Mouse (Mus musculus) liver, adult (tissue): Measurements from ENCODE around the gene Gpc5.

Experiments
- GATA4 ChIP-seq: IDR thresholded peaks from 2 replicates; pipeline ENCODE4 v1.6.1; 2014; ENCODE audit warnings: mild to moderate bottlenecking, low read length; ENCODE audit not compliant: insufficient replicate concordance

Gene Gpc5

DNA sequence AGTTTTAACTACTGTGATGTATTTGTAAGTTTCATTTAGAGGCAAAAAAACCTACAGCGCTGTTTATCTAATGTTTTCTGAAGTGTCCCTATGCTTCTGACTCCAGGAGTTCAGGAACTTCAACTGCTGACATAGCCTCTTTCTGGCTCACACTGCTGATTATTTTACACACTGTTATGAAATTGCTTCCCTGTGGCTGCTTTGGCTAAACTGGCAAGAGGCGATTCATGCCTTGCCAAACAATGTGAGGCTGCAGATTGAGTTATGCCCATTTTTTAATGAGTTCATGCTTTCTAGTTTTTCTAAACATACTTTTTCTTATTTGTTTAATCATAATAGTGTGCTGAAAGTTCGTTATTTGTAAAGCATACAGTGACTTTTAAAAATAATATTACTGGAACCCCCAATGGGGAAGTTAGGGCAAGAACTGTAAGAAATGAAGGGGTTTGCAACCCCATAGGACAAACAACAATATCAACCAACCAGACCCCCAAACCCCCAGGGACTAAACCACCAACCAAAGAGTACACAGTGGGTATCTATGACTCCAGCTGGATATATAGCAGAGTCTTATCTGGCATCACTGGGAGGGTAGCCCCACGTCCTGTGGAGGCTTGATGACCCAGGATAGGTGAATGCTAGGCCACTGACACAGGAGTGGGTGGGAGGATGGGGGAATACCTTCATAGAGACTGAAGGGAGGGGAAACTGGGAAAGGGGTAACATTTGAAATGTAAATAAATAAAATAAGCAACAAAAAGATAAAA is 454.7 kb downstream of the Gpc5 start:
- no peak for TF ChIP-seq GATA4

DNA sequence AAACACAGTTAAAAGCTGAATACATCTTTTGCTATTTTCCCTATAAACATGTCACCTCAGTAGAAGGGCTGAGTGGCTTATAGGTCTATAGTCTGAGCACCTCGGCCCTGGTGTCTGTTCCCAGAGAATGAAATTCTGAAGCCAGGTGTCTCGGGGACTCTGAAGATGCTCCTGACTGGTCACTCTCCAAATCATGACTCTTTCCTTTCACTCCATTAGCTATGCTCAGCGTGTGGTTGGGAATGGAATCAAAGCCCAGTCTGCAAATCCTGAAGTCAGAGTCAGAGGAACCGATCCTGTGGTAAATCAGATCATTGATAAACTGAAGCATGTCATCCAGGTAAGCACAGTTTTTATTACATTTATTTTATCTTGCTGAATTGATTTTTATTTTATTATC is 460.0 kb downstream of the Gpc5 start:
- no peak for TF ChIP-seq GATA4

DNA sequence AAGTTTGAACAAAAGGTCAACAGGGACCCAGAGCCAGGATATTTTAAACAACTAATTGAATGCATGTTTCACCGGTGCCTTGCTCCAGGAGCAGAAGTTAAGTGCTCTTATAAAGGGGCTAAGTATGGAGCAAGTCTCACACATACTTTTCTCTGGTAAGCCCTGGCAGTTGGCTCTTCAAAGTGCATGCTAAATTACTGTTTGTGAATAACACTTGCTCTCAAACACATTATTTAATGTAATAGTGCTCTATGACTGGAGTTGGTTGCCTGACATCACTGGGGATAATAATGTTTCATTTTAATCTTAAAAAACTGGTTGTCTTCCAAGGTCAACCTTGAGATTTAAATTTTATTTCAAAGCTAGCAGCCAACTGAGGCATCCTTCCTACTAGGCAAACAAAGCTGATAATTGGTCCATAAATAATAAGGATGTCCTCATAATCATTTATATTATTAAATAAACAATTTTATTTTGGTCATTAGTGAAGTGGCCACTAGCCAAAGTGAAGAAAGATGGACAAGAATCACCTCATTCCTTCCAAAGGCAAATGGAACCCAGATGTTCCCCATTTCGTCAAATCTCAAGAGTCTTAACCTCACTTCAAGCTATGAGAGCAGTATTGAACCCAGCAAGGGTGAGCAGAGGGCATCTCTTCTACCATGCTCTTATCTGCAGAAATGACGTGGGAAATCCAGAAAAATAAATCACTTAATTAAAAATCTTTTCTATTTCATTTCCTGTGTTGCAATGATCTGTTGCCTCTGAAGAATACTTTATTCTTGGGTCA is 488.6 kb downstream of the Gpc5 start:
- TF ChIP-seq GATA4: no peak

DNA sequence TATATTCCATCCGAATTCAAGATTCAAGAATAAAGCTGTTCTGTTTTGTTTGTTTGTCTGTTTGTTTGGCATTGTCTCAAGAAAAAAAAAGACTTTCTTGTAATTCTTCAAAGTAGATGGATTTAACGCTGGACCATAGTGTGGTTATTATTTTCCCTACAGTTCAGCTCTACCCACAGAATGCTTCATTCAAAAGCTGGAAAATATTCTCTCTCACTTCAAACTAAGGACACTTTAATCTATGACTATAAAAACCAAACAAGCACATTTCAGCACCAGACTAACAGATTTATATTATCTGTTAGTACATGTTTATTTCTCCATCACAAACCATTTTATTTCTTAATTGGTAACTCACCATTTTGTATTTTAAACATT is 489.2 kb downstream of the Gpc5 start:
- no peak for TF ChIP-seq GATA4

DNA sequence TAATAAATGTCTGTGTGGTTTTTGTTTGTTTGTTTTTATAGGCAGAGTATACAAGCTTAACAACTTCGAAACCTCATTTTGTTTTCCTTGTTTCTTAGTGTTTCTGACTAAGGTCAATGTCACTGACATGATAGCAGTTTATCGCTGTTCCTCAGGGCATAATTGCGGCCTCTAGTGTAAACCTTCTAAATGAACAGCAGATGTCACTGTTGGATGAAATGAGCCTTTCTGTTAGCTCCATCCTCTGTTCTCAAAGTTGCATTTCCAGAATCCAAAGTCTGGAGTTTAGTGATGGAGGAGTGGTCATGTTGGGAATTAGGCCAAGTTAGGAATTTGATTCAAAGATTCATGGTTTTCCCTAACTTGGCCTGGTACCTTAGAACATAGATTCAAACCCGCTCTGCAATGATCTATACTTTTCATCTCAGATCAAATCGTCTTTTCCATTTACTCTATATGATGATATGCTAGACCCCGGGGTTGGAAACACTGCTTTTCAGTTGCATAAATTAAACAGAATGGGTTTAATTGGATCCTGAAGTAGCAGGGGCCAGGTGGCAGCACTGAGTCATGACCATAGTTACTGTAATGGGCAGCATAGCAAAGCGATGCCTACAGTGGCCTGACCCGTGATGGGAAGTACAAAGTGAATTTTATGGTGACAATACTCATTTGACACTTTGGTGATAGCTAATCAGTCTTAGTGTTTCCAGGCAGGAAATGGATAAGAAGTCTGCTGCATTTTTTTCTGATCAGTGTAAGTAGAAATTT is 508.4 kb downstream of the Gpc5 start:
- no peak for TF ChIP-seq GATA4

DNA sequence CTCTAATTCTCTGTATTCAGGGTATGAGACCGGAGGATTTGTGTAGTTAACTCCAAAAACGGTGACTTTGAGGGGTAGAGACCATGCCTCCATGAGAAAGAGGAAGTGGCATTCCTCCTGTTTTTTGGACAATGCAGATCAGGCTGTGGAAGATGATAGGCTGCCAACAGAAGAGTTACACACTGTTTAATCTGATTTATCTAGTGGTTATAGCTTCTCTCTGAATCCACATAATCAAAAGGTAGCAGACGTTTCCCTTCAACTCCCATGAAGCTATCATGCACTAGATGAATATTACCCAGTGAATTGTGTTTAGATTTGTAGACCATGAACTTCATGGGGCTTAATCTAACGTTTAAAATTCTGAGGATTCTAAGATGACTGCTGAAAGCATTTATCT is 522.1 kb downstream of the Gpc5 start:
- TF ChIP-seq GATA4: no peak

DNA sequence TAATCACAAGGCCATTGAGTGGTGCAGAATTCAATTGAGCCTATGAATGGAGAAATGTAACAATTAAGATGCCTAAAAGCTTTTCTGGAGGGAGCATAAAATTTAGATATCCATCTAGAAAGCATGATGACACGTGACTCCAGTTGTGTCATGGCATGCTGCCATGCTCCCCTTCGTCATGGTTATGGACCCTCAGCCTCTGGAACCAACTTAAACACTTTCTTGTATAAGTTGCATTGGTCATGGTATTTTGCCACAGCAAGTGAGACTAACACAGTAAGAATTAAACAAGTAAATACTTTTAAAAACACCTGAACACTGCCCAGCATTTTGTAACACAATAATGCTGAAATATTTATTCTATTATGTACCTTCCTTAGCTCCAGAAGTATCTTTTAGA is 524.3 kb downstream of the Gpc5 start:
- no peak for TF ChIP-seq GATA4

DNA sequence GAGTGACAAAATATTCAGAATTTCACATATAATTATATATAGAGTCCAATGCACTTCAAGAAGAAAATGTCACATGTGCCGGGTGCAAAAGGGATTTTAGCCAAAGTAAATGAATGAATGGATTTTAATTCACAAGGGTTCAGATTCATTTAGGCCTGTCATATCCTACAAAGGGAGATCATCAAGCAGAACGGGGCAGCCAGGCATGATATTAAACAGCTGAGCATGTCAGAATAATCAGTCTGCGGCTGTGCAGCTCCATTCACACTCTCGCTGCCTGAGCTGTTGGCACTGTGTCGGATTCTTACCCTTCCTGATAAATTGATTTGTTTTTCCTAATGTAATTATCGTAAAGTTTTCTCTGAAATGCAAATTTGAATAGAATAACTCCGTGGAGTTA is 524.8 kb downstream of the Gpc5 start:
- TF ChIP-seq GATA4: no peak

DNA sequence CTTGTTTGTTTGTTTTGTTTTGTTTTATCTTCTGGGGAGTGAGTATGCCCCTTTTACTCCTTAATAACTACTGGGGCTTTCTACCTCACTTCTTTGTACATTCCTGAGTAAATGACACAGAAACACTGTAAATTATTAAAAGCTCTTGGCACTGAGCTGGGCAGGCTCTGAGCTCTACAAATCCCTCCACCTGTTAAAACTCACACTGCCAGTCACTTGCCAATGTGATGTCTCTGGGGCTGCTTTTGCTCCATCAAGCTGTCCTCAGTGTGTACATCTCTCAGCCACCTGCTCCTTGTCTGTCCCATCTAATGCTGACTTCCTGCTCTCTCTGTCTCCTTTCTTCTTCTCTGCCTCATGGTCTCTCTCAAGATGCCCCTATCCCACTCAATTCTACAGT is 528.5 kb downstream of the Gpc5 start:
- TF ChIP-seq GATA4: no peak

DNA sequence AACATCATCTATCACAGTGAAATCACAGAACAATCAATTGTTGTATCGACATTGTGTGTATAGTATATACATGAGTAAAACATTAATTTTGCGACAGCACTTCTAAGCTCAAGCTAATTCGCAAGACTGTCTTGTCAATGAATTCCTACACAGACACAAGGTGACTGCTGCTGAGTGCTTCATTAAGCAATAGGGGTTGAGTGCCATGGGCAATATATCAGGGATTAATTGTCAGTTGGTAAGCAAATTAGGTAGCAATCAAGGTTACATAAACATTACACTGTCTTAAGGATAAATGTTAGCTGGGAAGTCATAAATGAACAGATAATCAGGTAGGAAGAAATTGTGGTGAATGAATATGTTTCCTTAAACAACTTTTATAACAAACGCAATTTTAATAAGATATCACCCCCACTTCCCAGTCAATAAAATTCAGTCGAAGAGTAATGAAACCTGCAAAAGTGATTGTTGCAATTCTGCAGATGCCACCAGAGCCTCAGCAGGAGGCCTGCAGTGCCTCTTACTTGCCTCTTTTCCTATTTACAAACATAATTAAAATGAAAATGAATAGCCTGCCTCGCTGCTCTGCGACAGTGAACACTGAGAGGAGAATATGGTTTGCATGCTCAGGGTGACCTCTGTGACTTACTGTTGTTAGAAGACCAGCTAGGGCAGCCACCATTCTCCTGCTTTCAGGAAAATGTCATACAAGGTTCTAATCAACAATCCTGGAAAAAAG is 539.3 kb downstream of the Gpc5 start:
- no peak for TF ChIP-seq GATA4

DNA sequence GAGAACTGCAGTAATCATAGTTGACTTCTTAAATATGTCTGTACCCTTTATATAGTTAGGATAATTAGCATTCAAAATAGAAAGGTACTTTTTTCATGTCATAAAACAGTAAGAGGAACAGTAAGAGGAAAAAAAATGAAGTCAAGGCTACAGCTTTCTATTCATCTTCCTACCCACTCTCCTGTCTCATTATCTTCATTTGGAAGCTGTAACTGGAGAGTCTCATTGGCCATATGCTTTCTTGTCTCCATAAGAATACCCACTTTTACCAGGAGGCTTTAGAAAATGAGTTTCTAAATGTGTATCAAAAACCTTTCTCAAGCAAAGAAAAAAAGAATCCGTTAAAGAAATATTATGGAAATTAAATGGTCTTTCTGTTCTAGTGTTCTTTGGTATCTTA is 541.3 kb downstream of the Gpc5 start:
- TF ChIP-seq GATA4: no peak

DNA sequence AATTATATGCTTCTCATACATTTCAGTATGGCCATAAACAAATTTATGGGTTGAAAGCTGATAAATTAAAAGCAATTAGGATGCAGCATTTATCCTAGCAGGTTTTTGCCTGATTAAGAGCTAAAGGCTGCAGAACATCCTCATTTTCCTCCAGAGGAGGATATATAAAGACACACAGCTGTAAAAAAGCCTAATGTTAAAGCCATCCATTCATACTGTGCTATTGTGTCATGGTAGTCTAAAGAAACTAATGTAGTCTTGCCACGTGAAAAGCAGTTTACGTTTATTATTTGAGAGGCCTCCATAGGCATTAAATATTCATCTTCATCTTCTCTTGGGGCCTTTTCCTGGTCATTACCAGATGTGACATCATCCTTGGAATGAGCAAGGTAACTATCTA is 587.9 kb downstream of the Gpc5 start:
- no peak for TF ChIP-seq GATA4

DNA sequence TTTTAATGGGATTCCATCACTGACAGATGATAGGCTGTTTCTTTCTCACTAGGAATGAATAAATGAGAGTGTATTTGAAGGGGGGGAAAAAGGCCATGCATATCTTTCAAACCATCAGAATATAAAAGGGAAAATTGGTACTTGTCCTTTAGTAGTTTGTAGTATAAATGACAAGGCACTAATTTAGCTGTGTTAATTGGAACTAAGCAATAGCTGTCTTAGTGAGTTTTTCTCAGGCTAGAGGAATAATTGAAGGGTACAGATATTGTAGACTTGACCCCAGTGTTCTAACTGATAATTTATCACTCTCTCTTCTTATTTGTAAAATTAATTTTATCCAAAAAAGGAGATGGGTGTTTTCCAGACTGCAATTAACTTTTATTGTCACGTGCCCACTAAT is 654.0 kb downstream of the Gpc5 start:
- no peak for TF ChIP-seq GATA4

DNA sequence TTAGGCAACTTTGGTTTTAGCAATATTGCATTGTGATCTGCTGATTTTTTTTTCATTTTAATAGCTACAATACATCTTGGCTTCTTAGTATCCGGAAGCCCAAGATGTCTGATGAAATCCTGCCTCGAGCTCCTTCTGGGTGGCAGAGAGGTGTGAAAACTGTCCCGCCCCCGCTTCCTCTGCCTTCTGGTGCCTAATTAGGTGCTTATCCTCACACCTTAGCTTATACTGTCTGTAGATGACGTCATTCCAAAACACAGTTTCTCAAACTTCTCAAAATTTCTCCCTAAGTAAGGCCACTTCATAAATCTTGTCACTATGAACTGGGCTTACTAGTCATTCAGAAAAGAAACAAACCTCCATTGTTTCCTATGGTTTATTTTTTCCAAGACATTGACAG is 668.2 kb downstream of the Gpc5 start:
- no peak for TF ChIP-seq GATA4
